ENCODE assay signal across 10 mouse cellular contexts in the genomic region with DNA sequence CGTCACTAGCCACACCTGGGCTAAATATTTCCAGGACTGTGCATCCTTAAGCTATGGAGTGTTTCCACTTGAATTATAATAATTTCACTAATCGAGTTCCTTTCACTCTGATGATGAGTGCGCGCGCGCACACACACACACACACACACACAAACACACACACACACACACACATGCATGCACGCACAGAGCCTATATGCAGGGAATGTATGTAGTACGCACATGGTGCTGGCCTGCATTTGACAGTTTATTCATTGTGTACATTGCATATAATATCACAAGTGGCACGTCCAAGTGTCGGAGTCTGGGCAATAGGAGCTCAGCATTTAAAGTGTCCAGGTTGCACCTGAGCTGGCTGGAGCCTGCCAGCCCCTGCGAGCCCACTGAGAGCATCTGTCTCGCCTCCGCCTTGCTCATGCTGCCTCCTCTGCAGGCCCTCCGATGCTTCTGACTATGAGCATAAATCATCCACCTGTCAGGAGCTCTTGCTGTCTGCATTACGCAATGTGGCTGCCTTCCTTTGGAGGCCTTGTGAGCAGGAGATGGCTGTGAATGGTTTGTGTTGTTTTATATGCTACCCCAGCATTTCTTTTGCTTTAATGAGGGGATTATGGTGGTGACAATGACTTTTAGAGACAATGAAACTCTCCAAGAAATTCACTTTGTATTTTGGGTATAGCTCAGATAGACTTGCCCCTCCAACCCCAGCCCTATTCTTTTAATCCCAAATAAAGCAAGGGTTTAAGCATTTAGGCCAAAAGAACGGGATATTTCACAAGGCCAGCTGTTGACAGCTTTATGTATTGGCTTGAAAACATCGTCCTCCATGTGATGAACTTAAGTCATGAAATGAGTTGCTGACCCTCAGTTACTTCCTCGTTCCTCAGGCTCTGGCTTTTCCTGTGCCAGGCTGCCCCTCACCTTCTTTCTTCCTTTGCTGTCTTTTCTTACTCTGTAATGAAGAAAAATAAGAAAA.
DNase-seq lines count a peak whose midpoint lies in the region; ATAC-seq and TF ChIP-seq lines count a peak whose summit lies in the region.
"Had no signal": no experiment of that assay in that cellular context is flagged by ENCODE, and none has a peak within 500 bp of the region (broad histone marks: within the 10 kb centered on the region; RNA-seq: fewer than 3 reads in every experiment).

No protein-coding gene starts in this region.

- no peak for TF ChIP-seq EP300 in lung, postnatal 0 days (IDR thresholded peaks at IDR 0.05)

- H3K4me1 ChIP-seq in lung, postnatal 0 days (ENCODE audit: insufficient read depth, low read depth, low read length), result no peaks in the 10 kb centered on the region
- H3K4me1 ChIP-seq in hindbrain, embryonic 12.5 days, result peaks cover 26% of the 10 kb centered on the region
- H3K4me1 ChIP-seq: limb, embryonic 15.5 days had no signal

- H3K4me3 ChIP-seq in lung, postnatal 0 days (ENCODE audit: low read depth, low read length), result no peak overlapping the region
- H3K4me3 ChIP-seq in hindbrain, embryonic 12.5 days, result no peak overlapping the region
- H3K4me3 ChIP-seq: limb, embryonic 15.5 days had no signal

- no peaks in the 10 kb centered on the region for H3K9me3 ChIP-seq in lung, postnatal 0 days (ENCODE audit: low read length)
- H3K9me3 ChIP-seq in hindbrain, embryonic 12.5 days (replicated peaks), result no peaks in the 10 kb centered on the region
- H3K9me3 ChIP-seq: limb, embryonic 15.5 days had no signal

- DNase-seq in lung, postnatal 0 days (ENCODE audit: low spot score), result peak; percentile 60
- no peak for DNase-seq in lung, postnatal 25 days (ENCODE audit: low spot score)
- DNase-seq in adrenal gland, adult (ENCODE audit: inconsistent age in 2 of 2, low spot score in 1 of 2), result peak; percentile 77 to 93
- DNase-seq in adrenal gland, postnatal 14 days, result peak; percentile 73
- DNase-seq in kidney, adult 9 months, result no peak
- no peak for DNase-seq in liver
- DNase-seq: layer of hippocampus, postnatal 36 days had no signal

- WGBS in lung, postnatal 0 days, result 68% methylated on average over 18 of the region's 18 CpGs
- whole genome bisulfite sequencing in hindbrain, embryonic 12.5 days, result 72% methylated on average over 18 of the region's 18 CpGs

- H3K36me3 ChIP-seq in lung, postnatal 0 days (ENCODE audit: insufficient read depth, low read length), result no peaks in the 10 kb centered on the region
- H3K36me3 ChIP-seq in hindbrain, embryonic 12.5 days, result no peaks in the 10 kb centered on the region
- H3K36me3 ChIP-seq: limb, embryonic 15.5 days had no signal

- H3K27ac ChIP-seq in lung, postnatal 0 days (ENCODE audit: low read length), result no peak overlapping the region
- 0 out of 2 replicates have a peak overlapping the region, but pooled peaks have one; percentile 13 for H3K27ac ChIP-seq in hindbrain, embryonic 12.5 days
- H3K27ac ChIP-seq: limb, embryonic 15.5 days had no signal

- no peak for TF ChIP-seq CTCF in lung, postnatal 0 days (IDR thresholded peaks at IDR 0.05)

- ATAC-seq in lung, postnatal 0 days, result no peak
- peak; percentile 51; the same call in 1 of the 2 replicates for ATAC-seq in hindbrain, embryonic 12.5 days (ENCODE audit: low FRiP score)

- no peak overlapping the region for H3K9ac ChIP-seq in lung, postnatal 0 days (replicated peaks; ENCODE audit: low read depth)
- no peak overlapping the region for H3K9ac ChIP-seq in hindbrain, embryonic 12.5 days
- H3K9ac ChIP-seq: limb, embryonic 15.5 days had no signal

- no peak overlapping the region for H3K4me2 ChIP-seq in lung, postnatal 0 days (replicated peaks; ENCODE audit: low read depth, low read length)
- H3K4me2 ChIP-seq in hindbrain, embryonic 12.5 days (replicated peaks), result no peak overlapping the region
- H3K4me2 ChIP-seq: heart, embryonic 11.5 days; limb, embryonic 15.5 days had no signal

- H3K27me3 ChIP-seq in lung, postnatal 0 days (replicated peaks; ENCODE audit: insufficient read depth, low read length), result no peaks in the 10 kb centered on the region
- H3K27me3 ChIP-seq in hindbrain, embryonic 12.5 days, result 0 out of 2 replicates have a peak, but pooled peaks cover 3% of the 10 kb centered on the region

Comparison
In these comparisons a context has a peak if more than half of its experiments do, and no peak if none do; other contexts are left out.
1. DNase-seq: peak in lung, postnatal 0 days (single experiment), adrenal gland, adult (2 of 2) and adrenal gland, postnatal 14 days (single experiment); none in lung, postnatal 25 days (single experiment), kidney, adult 9 months (single experiment) and liver (single experiment).